Mouse (Mus musculus) gastrocnemius, postnatal 36 days (tissue): ENCODE results near the gene Btg1-ps2. TPM values are rescaled to one million over a fixed set of nuclear protein-coding genes. Genes with fewer than 3 reads are reported as not detected.
"Not testable (repeated sequence)": the region's sequence is repeated elsewhere in the genome, so short reads cannot be mapped to it uniquely, and the experiment has no call there.

Source experiments
- DNase-seq, 2 experiments: peaks; one replicate each; pipeline ENCODE4 v3.0.0; 2022
- intact Hi-C: fragments of 180-260 bp; cut with DNase I; formaldehyde crosslinking; loops from one replicate; pipeline ENCODE4 v1.15.1; 2025
- long read RNA-seq, 2 experiments: library from polyadenylated mRNA; stranded (forward); transcript quantifications; one replicate each; pipeline ENCODE4 v2.0.0; 2021
- total RNA-seq, 2 experiments: library from RNA; stranded (reverse); gene quantifications; 2 replicates each; pipeline ENCODE4 v1.2.3; 2021

The Btg1-ps2 gene
- total RNA-seq: not detected
- long read RNA-seq, experiment 1: 0 reads
- long read RNA-seq, experiment 2: 0 reads

DNA sequence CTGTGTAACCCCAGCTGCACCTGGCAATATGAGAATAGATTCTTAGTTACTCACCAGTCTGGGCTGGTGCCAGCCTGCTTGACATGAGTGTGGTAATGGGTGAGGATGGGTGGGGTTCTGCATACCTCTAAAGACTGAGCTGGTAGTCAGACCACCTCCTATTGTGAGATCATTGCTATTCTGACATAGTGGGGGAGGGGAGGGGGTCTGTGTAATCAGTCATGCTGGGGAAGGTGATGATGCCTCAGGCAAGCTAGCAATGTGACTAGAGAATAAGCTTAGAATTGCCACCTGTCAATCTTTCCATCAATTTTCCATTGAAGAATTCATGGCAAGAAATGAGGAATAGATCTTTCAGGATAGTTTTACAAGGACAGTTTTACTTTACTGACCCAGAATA is at the start of gene Btg1-ps2:
TSS of gene Btg1-ps2 (minus strand) at position 101 of the 400 bp plus-strand sequence.
- DNase-seq, intact Hi-C loops: not testable (repeated sequence)

DNA sequence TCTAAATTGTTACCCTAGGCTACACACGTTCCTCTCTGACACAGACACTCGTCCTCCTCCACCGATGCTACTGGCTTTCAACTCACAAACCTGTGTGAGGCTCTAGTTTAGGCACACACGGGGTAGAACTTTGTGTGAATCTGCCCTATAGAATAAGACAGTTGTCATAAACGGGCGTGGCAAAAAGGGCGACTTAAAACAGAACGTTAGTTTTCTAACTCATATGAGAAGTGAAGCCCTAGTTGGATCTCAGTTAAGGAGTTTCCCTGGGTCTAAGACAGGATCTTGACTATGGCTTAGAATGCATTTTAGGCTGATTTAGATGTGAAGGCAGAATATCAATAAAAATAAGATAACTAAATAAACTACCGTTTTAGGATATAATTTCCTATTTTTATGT is 42.1 kb upstream of the Btg1-ps2 start, which contains the start of gene Rhox11:
TSS of gene Rhox11 (minus strand) at position 101 of the 400 bp plus-strand sequence.
- intact Hi-C loops: no loop called here
- no peak for DNase-seq

- DNase-seq: peak in 1 of 2 experiments; percentile 12
- intact Hi-C loops: loop anchor here (5.0 kb wide), 1 partner anchor 93 kb away; no protein-coding TSS in a partner anchor
These were observed 41.3 kb upstream of the Btg1-ps2 start for GRCm38 (mm10) chrX:38084226-38084625.

DNA sequence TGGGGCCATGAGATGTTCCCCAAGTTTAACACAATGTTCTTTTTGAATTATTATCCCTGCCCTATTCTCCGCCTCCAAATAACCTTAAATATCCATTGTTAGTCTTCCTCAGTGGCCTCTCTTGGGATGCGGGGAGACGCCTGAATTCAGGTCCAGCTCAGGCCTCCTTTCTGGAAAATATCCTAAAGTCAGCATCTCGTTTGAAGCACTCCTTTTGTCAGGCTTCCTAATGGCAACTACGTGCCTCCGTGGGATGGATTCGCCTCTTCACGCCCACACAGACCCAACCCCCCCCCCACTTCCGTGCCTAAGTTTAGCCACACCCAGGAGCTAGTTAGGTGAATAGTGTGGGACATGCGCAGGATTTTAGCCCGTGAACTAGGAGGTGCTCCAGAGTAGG is 23.3 kb upstream of the Btg1-ps2 start, which contains the start of gene Rhox10:
TSS of gene Rhox10 (plus strand) at position 301 of the 400 bp plus-strand sequence.
- DNase-seq: no peak
- intact Hi-C loops: no loop called here

DNA sequence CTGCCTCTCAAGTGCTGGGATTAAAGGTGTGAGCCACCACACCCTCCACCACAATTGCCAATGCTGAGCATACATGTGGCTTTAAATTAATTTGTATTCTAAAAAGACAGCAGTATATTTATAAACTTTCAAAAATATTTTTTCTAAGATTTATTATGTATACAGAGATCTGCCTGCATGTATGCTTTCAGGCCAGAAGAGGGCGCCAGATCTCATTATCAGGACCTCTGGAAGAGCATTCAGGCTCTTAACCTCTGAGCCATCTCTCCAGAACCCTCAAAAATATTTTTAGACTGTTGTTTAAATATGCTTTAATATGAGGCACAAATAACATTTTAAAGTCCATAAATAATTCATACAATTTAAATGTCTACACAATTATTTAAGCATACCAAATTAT is 18.6 kb upstream of the Btg1-ps2 start:
- no peak for DNase-seq
- intact Hi-C loops: no loop called here

DNA sequence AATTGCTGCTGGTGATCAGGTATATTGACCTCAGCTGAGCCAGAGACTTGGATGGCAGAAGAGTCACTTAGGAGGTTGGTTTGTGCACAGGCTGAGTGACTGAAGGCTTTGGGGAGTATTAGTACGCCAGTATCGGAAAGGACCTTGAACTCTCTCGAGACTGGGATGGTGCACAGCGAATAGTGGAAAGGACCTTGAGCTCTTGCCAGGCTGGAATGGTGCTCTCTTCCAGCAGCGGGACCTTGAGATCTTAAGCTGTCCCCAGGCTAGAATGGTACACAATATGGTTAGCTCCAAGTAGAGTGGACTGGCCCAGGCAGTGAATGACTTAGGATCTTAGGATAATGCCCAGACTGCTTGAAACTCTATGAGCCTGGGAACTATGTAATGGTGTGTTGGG is 3.2 kb downstream of the Btg1-ps2 start:
- no peak for DNase-seq
- intact Hi-C loops: no loop called here

DNA sequence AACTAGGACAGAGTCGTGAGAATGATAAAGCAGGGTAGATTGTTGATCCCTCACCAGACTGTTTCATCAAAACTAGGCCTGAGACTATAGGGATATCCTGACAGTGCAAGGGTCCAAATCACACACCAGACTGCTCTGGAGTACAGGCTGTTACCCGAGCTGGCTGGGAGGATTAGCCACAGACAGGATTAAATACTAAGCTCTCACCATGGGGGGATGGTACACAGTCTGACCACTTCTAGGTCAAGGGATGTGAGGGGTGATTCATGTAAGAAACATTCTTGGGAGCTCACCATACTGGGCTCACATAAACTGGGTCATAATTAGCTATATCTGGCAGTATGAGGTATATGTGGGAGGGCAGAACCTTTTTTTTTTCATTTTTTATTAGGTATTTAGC is 9.1 kb downstream of the Btg1-ps2 start:
- intact Hi-C loops: no loop called here
- no peak for DNase-seq

DNA sequence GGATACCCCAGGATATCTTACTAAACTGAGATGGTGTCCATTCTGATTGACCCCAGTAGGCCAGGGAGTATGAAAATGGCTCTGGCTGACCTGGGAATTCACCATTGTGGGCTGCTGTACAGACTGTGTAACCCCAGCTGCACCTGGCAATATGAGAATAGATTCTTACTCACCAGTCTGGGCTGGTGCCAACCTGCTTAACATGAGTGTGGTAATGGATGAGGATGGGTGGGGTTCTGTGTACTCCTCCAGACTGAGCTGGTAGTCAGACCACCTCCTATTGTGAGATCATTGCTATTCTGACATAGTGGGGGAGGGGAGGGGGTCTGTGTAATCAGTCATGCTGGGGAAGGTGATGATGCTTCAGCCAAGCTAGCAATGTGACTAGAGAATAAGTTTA is 24.3 kb downstream of the Btg1-ps2 start, which contains the start of gene Btg1-ps1:
TSS of gene Btg1-ps1 (minus strand) at position 219 of the 400 bp plus-strand sequence.
- intact Hi-C loops, DNase-seq: not testable (repeated sequence)

- intact Hi-C loops: no loop called here
- DNase-seq: no peak
These were observed 34.2 kb downstream of the Btg1-ps2 start for GRCm38 (mm10) chrX:38008756-38009155.

Other genes with a start within 250 kb of the Btg1-ps2 start
- not detected for gene Rhox5, start 238.3 kb downstream of the Btg1-ps2 start, total RNA-seq
- not detected for gene Rhox6, start 216.2 kb downstream of the Btg1-ps2 start, total RNA-seq
- not detected for gene Rhox7a, start 211.4 kb downstream of the Btg1-ps2 start, total RNA-seq
- gene Rhox8, start 164.2 kb downstream of the Btg1-ps2 start, total RNA-seq: not detected
- gene Rhox7b, start 145.9 kb downstream of the Btg1-ps2 start, total RNA-seq: not detected
- gene Rhox9, start 141.3 kb downstream of the Btg1-ps2 start, total RNA-seq: not detected
- not detected for gene Btg1-ps1, start 24.3 kb downstream of the Btg1-ps2 start, total RNA-seq
- gene Rhox10, start 23.4 kb upstream of the Btg1-ps2 start, total RNA-seq: not detected
- gene Rhox11, start 42.0 kb upstream of the Btg1-ps2 start, total RNA-seq: not detected
- not detected for gene Rhox12, start 67.8 kb upstream of the Btg1-ps2 start, total RNA-seq
- not detected for gene Rhox13, start 78.1 kb upstream of the Btg1-ps2 start, total RNA-seq
- gene Zbtb33, start 146.7 kb upstream of the Btg1-ps2 start, total RNA-seq: 1 to 10 TPM; 5.5 to 6.4 TPM
- under 1 TPM; 0.17 to 0.38 TPM for gene Tmem255a, start 209.3 kb upstream of the Btg1-ps2 start, total RNA-seq